Mouse (Mus musculus) gastrocnemius, adult 8-10 months (tissue): Measurements from ENCODE around the gene Gm3573. TPM values are rescaled to one million over a fixed set of nuclear protein-coding genes. Genes with fewer than 3 reads are reported as not detected.
"Not testable (repeated sequence)": the region's sequence is repeated elsewhere in the genome, so short reads cannot be mapped to it uniquely, and the experiment has no call there.

Experiments used
- DNase-seq, 2 experiments: peaks; one replicate each; pipeline ENCODE4 v3.0.0; 2022; ENCODE audit warnings: low spot score in 2 of 2
- total RNA-seq, 4 experiments: library from RNA; stranded (reverse); gene quantifications; 2 replicates each; pipeline ENCODE4 v1.2.4; 2022

Gm3573 gene
- not detected for total RNA-seq

DNA sequence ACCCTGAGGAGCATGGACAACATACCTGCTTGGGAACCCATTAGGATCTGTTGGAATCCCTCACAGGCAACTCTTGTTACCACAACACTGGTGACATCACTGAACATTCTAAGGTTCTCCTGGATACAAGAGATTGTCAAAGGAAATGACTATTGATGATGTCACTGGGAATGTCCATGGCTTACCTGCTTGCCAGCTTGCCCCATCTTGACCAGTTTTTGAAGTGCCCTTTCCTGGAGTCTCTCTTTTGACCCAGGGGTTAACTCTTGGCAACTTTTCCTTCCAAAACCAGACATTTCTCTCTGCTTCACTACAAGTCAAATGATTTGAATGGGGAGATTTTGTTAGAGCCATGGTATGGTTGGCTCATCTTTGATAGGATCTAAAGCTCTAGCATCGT is at the start of gene Gm3573:
Gene Gm3573 (minus strand): TSS at position 101 of the 400 bp plus-strand sequence.
- DNase-seq = not testable (repeated sequence)

DNA sequence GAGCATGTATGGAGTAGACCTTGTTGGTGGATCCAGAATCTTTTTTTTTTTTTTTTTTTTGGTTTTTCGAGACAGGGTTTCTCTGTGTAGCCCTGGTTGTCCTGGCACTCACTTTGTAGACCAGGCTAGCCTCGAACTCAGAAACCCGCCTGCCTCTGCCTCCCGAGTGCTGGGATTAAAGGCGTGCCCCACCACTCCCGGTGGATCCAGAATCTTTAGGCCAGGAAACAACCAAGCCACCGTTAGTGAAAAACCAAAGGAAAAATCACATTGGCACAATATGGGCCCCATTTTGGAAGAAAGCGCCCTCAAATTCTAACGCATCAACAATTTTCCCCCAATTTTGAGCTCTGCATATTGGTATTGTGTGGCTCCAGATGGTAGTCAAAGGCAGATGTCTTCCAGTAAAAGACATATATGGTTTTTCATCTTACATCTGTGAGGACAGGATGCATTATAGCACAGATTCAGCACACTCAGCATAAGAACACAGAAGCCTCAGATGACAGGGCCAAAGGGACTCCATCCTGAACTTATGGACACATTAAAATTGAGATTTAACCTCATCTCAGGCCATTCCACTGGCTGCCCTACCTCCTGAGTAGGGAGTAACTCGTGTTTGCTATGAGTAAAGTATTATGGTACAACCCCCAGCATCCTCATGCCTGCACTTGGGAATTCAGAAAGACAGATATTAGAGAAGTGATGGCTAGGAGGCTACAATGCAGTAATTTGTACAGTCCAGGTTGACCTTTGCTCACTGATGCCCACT is 26.4 kb upstream of the Gm3573 start:
- DNase-seq = not testable (repeated sequence)

DNA sequence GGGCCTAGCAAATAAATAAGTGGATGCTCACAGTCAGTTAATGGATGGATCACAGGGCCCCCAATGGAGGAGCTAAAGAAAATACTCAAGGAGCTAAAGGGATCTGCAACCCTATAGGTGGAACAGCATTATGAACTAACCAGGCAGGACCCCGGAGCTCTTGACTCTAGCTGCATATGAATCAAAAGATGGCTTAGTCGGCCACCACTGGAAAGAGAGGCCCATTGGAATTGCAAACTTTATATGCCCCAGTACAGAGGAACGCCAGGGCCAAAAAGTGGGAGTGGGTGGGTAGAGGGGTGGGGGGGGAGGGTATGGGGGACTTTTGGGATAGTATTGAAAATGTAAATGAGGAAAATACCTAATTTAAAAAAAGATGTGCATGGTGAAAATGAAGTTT is 6.7 kb downstream of the Gm3573 start:
- peak in 1 of 2 experiments; percentile 7 for DNase-seq

DNA sequence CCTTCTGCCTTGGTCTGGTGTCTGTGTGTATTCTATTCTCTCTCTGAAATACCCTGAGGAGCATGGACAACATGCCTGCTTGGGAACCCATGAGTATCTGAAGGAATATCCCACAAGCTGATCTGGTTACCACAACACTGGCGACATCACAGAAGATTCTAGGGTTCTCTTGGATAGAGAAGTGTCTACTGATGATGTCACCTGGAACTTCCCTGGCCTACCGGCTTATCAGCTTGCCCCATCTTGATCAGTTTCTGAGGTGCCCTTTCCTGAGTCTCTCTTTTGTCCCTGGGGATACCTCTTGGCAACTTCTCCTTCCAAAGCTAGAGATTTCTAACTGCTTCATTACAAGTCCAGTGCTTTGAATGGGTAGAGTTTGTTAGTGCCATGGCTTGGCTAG is 28.1 kb downstream of the Gm3573 start, which contains the start of gene Gm17027:
Gene Gm17027 (minus strand): TSS at position 101 of the 400 bp plus-strand sequence.
- DNase-seq = not testable (repeated sequence)

Other genes starting within 250 kb of the Gm3573 start
- not detected for gene 1700024B05Rik, start 246.8 kb downstream of the Gm3573 start, total RNA-seq
- not detected for gene Gm6401, start 222.9 kb downstream of the Gm3573 start, total RNA-seq
- not detected for gene Gm3543, start 207.5 kb downstream of the Gm3573 start, total RNA-seq
- gene Gm7951, start 73.4 kb downstream of the Gm3573 start, total RNA-seq = not detected
- not detected for gene Gm17027, start 28.2 kb downstream of the Gm3573 start, total RNA-seq
- not detected for gene Gm17026, start 69.3 kb upstream of the Gm3573 start, total RNA-seq
- not detected for gene Gm9611, start 106.6 kb upstream of the Gm3573 start, total RNA-seq
- gene Gm7995, start 119.4 kb upstream of the Gm3573 start, total RNA-seq = not detected
- gene Gm8005, start 248.9 kb upstream of the Gm3573 start, total RNA-seq = not detected